Mouse (Mus musculus) hindbrain, embryonic 14.5 days (tissue): ENCODE measurements around the gene Gm12216. TPM values are rescaled to one million over a fixed set of nuclear protein-coding genes. Genes with fewer than 3 reads are reported as not detected.

Experiments
- ATAC-seq: fragments of 200-750 bp; cut with Nextera tagmentation; 2 replicates; pipeline ENCODE4 v1.8.0; 2017; ENCODE audit warnings: moderate number of reproducible peaks, mild to moderate bottlenecking, moderate TSS enrichment, moderate library complexity; ENCODE audit not compliant: low FRiP score
- DNase-seq: peaks from one replicate; pipeline ENCODE4 v3.0.0-alpha.2; 2015; ENCODE audit warnings: low spot score
- H3K27ac ChIP-seq: fragments of 300-500 bp; sonication (generic); 2 replicates; pipeline ENCODE4 v1.5.1; 2014; ENCODE audit warnings: mild to moderate bottlenecking, moderate library complexity
- H3K27me3 ChIP-seq: fragments of 300-500 bp; sonication (generic); 2 replicates; pipeline ENCODE4 v1.6.1; 2014; ENCODE audit warnings: mild to moderate bottlenecking, low read length, mixed read lengths; ENCODE audit not compliant: control insufficient read depth, insufficient read depth
- H3K36me3 ChIP-seq: fragments of 300-500 bp; sonication (generic); replicated peaks from 2 replicates; pipeline ENCODE4 v1.6.1; 2014; ENCODE audit not compliant: control insufficient read depth, insufficient read depth
- H3K4me1 ChIP-seq: fragments of 300-500 bp; sonication (generic); replicated peaks from 2 replicates; pipeline ENCODE4 v1.6.1; 2014; ENCODE audit warnings: antibody characterized with exemption, low read length, mixed read lengths; ENCODE audit not compliant: control insufficient read depth, insufficient read depth
- H3K4me2 ChIP-seq: fragments of 300-500 bp; sonication (generic); replicated peaks from 2 replicates; pipeline ENCODE4 v1.6.1; 2014; ENCODE audit warnings: mild to moderate bottlenecking, moderate library complexity
- H3K4me3 ChIP-seq: fragments of 300-500 bp; sonication (generic); replicated peaks from 2 replicates; pipeline ENCODE4 v1.5.1; 2014; ENCODE audit warnings: mild to moderate bottlenecking, low read length
- H3K9ac ChIP-seq: fragments of 300-500 bp; sonication (generic); 2 replicates; pipeline ENCODE4 v1.6.1; 2014
- H3K9me3 ChIP-seq: fragments of 300-500 bp; sonication (generic); 2 replicates; pipeline ENCODE4 v1.6.1; 2016; ENCODE audit warnings: low read length; ENCODE audit not compliant: control insufficient read depth
- WGBS: fragments of 180-500 bp; shearing (Covaris S2); extraction: QIAGEN DNeasy Blood & Tissue Kit; methylation state at CpG from one replicate; pipeline ENCODE4 v1.1.7; 2014; 5-methylcytosine and 5-hydroxymethylcytosine counted together
- polyA plus RNA-seq: library from polyadenylated mRNA; unstranded; fragments of >200 nt; fragmentation: Nextera tagmentation; extraction: Ambion mirVana; gene quantifications from 2 replicates; pipeline ENCODE4 v1.2.1, GENCODE M21; 2014

The Gm12216 gene
- polyA plus RNA-seq, 1 experiment from 2014 or later = not detected

GRCm38 (mm10) chr11:53749306-53749705 lies 109.8 kb downstream of the Gm12216 start:
- Histone ChIP-seq H3K36me3 (no peaks in the 10 kb centered on the region), H3K27ac (no peak overlapping the region), H3K4me3 (no peak overlapping the region), H3K9ac (no peak overlapping the region), H3K9me3 (no peaks in the 10 kb centered on the region), H3K4me2 (no peak overlapping the region), H3K4me1 (no peaks in the 10 kb centered on the region), H3K27me3 (no peaks in the 10 kb centered on the region)
- ATAC-seq (no peak), DNase-seq (no peak)
- WGBS = 69% methylated on average over 4 of the region's 4 CpGs

- H3K4me1 ChIP-seq = no peaks in the 10 kb centered on the region
- H3K27me3 ChIP-seq = no peaks in the 10 kb centered on the region
- WGBS = 96% methylated on average over 6 of the region's 6 CpGs
- DNase-seq (no peak), ATAC-seq (no peak)
- H3K4me3 ChIP-seq = no peak overlapping the region
- H3K9ac ChIP-seq = no peak overlapping the region
- H3K9me3 ChIP-seq = no peaks in the 10 kb centered on the region
- H3K4me2 ChIP-seq = no peak overlapping the region
- no peaks in the 10 kb centered on the region for H3K36me3 ChIP-seq
- no peak overlapping the region for H3K27ac ChIP-seq
Observed at GRCm38 (mm10) chr11:53748614-53749013, 110.4 kb downstream of the Gm12216 start.

DNA sequence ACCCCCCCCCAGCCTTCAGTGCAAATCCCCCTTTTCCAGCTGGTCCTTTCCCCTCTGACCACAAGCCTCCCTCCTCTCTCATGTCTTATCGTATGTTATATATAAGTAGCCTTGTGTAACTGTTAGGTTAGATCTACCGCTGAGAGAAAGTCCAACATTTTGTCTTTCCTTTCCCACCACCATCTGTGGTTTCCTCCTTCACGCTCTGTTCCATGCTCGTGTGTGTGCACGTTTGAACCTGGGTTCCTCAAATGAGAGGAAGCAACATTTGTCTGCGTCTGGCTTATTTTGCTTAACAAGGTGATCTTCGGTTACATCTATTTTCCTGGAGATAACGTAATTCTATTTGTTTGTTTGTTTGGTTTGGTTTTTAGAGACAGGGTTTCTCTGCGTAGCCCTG lies 111.1 kb downstream of the Gm12216 start:
- WGBS = 92% methylated on average over 9 of the region's 9 CpGs

GRCm38 (mm10) chr11:53745260-53745659 lies 113.8 kb downstream of the Gm12216 start:
- Histone ChIP-seq H3K36me3 (no peaks in the 10 kb centered on the region), H3K4me3 (no peak overlapping the region), H3K27ac (no peak overlapping the region), H3K4me2 (no peak overlapping the region), H3K9me3 (no peaks in the 10 kb centered on the region), H3K4me1 (no peaks in the 10 kb centered on the region), H3K27me3 (no peaks in the 10 kb centered on the region), H3K9ac (no peak overlapping the region)
- no peak for DNase-seq
- no peak for ATAC-seq
- 93% methylated on average over 2 of the region's 2 CpGs for WGBS

More for the DNA sequence above, 111.1 kb downstream of the Gm12216 start:
- no peak overlapping the region for H3K4me3 ChIP-seq
- DNase-seq (no peak), ATAC-seq (no peak)
- H3K27ac ChIP-seq = no peak overlapping the region
- H3K9ac ChIP-seq = no peak overlapping the region
- no peaks in the 10 kb centered on the region for H3K9me3 ChIP-seq
- H3K27me3 ChIP-seq = no peaks in the 10 kb centered on the region
- H3K36me3 ChIP-seq = no peaks in the 10 kb centered on the region
- no peaks in the 10 kb centered on the region for H3K4me1 ChIP-seq
- H3K4me2 ChIP-seq = no peak overlapping the region

- Histone ChIP-seq H3K4me1 (no peaks in the 10 kb centered on the region), H3K36me3 (no peaks in the 10 kb centered on the region), H3K4me2 (no peak overlapping the region), H3K9me3 (no peaks in the 10 kb centered on the region), H3K9ac (no peak overlapping the region), H3K27me3 (no peaks in the 10 kb centered on the region), H3K27ac (no peak overlapping the region), H3K4me3 (no peak overlapping the region)
- DNase-seq (no peak), ATAC-seq (no peak)
- 30% methylated on average over 5 of the region's 5 CpGs for WGBS
Observed at GRCm38 (mm10) chr11:53742353-53742752, 116.7 kb downstream of the Gm12216 start.

DNA sequence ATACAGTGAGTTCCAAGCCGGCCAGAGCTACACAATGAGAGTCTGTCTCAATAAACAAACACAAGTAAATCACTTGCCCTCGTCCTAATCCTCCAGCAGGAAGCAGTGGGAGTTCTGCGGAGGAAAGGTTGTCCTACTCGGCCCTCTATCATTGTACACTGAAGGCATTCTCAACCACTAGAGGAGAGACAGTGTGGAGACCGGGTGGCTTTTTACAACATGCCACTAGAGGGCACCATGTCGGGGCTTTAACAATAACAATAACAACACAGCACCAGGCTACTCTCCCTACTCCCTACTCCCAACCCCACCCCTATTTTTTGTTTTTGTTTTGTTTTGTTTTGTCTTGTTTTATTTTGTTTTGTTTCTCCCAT lies 121.5 kb downstream of the Gm12216 start:
- H3K4me3 ChIP-seq = no peak overlapping the region
- H3K27me3 ChIP-seq = no peaks in the 10 kb centered on the region
- no peaks in the 10 kb centered on the region for H3K9me3 ChIP-seq
- H3K9ac ChIP-seq = no peak overlapping the region
- H3K4me1 ChIP-seq = no peaks in the 10 kb centered on the region
- WGBS = 35% methylated on average over 6 of the region's 6 CpGs
- H3K4me2 ChIP-seq = no peak overlapping the region
- no peak overlapping the region for H3K27ac ChIP-seq
- ATAC-seq = no peak
- H3K36me3 ChIP-seq = no peaks in the 10 kb centered on the region
- peak; percentile 44 for DNase-seq

GRCm38 (mm10) chr11:53736771-53737572 lies 122.1 kb downstream of the Gm12216 start:
- Histone ChIP-seq H3K27me3 (no peaks in the 10 kb centered on the region), H3K27ac (no peak overlapping the region), H3K4me1 (no peaks in the 10 kb centered on the region), H3K9me3 (no peaks in the 10 kb centered on the region), H3K4me3 (no peak overlapping the region), H3K9ac (no peak overlapping the region), H3K36me3 (no peaks in the 10 kb centered on the region), H3K4me2 (no peak overlapping the region)
- DNase-seq (peak; percentile 77), ATAC-seq (peak; percentile 37; the same call in 1 of the 2 replicates)
- WGBS = 51% methylated on average over 14 of the region's 14 CpGs

- H3K4me1 ChIP-seq = no peaks in the 10 kb centered on the region
- no peak overlapping the region for H3K27ac ChIP-seq
- H3K9ac ChIP-seq = peak overlapping the region; percentile 37; the same call in 1 of the 2 replicates
- H3K9me3 ChIP-seq = no peaks in the 10 kb centered on the region
- WGBS = 26% methylated on average over 17 of the region's 17 CpGs
- ATAC-seq = peak; percentile 88; the same call in 1 of the 2 replicates
- peak; percentile 77 for DNase-seq
- no peaks in the 10 kb centered on the region for H3K27me3 ChIP-seq
- H3K36me3 ChIP-seq = no peaks in the 10 kb centered on the region
- peak overlapping the region; percentile 46 for H3K4me2 ChIP-seq
- H3K4me3 ChIP-seq = 0 out of 2 replicates have a peak overlapping the region, but pooled peaks have one; percentile 2
Observed at GRCm38 (mm10) chr11:53735682-53736245, 123.3 kb downstream of the Gm12216 start.

GRCm38 (mm10) chr11:53734970-53735681 lies 123.9 kb downstream of the Gm12216 start:
- no peaks in the 10 kb centered on the region for H3K36me3 ChIP-seq
- H3K9ac ChIP-seq = no peak overlapping the region
- whole genome bisulfite sequencing = 75% methylated on average over 18 of the region's 18 CpGs
- no peaks in the 10 kb centered on the region for H3K27me3 ChIP-seq
- H3K4me1 ChIP-seq = no peaks in the 10 kb centered on the region
- H3K4me2 ChIP-seq = peak overlapping the region; percentile 46; the same call in 1 of the 2 replicates
- no peak overlapping the region for H3K4me3 ChIP-seq
- H3K9me3 ChIP-seq = no peaks in the 10 kb centered on the region
- ATAC-seq (no peak), DNase-seq (no peak)
- no peak overlapping the region for H3K27ac ChIP-seq
